Mouse (Mus musculus) liver, embryonic 13.5 days (tissue): ENCODE data around the gene Hist1h2ak. TPM values are rescaled to one million over a fixed set of nuclear protein-coding genes. Genes with fewer than 3 reads are reported as not detected.
"Not testable (repeated sequence)": the region's sequence is repeated elsewhere in the genome, so short reads cannot be mapped to it uniquely, and the experiment has no call there.

Source experiments
- ATAC-seq: fragments of 200-750 bp; cut with Nextera tagmentation; 2 replicates; pipeline ENCODE4 v1.8.0; 2017; ENCODE audit warnings: low read depth, mild to moderate bottlenecking, moderate number of reproducible peaks, moderate library complexity
- DNase-seq: peaks from one replicate; pipeline ENCODE4 v3.0.0; 2022
- H3K27ac ChIP-seq: fragments of 300-500 bp; sonication (generic); 2 replicates; pipeline ENCODE4 v1.5.1; 2015; ENCODE audit warnings: moderate library complexity, mild to moderate bottlenecking, inconsistent platforms
- H3K27me3 ChIP-seq: fragments of 300-500 bp; sonication (generic); 2 replicates; pipeline ENCODE4 v1.6.1; 2015; ENCODE audit warnings: mild to moderate bottlenecking, inconsistent platforms
- H3K36me3 ChIP-seq: fragments of 300-500 bp; sonication (generic); 2 replicates; pipeline ENCODE4 v1.6.1; 2015; ENCODE audit warnings: mild to moderate bottlenecking, inconsistent platforms
- H3K4me1 ChIP-seq: fragments of 300-500 bp; sonication (generic); replicated peaks from 2 replicates; pipeline ENCODE4 v1.6.1; 2015; ENCODE audit warnings: inconsistent platforms
- H3K4me2 ChIP-seq: fragments of 300-500 bp; sonication (generic); 2 replicates; pipeline ENCODE4 v1.6.1; 2015; ENCODE audit warnings: inconsistent platforms, mild to moderate bottlenecking, moderate library complexity
- H3K4me3 ChIP-seq: fragments of 300-500 bp; sonication (generic); replicated peaks from 2 replicates; pipeline ENCODE4 v1.5.1; 2015; ENCODE audit warnings: mild to moderate bottlenecking, inconsistent platforms
- H3K9ac ChIP-seq: fragments of 300-500 bp; sonication (generic); 2 replicates; pipeline ENCODE4 v1.6.1; 2015; ENCODE audit warnings: mild to moderate bottlenecking, inconsistent platforms
- H3K9me3 ChIP-seq: fragments of 300-500 bp; sonication (generic); replicated peaks from 2 replicates; pipeline ENCODE4 v1.6.1; 2016; ENCODE audit warnings: inconsistent platforms
- WGBS: fragments of 180-500 bp; shearing (Covaris S2); methylation state at CpG from one replicate; pipeline ENCODE4 v1.1.7; 2015; ENCODE audit not compliant: insufficient replicate concordance; 5-methylcytosine and 5-hydroxymethylcytosine counted together
- polyA plus RNA-seq: library from polyadenylated mRNA; unstranded; fragments of >200 nt; fragmentation: Nextera tagmentation; extraction: Ambion mirVana; gene quantifications from 2 replicates; pipeline ENCODE4 v1.2.1, GENCODE M21; 2015

Hist1h2ak gene
- polyA plus RNA-seq = 30.8 and 91.0 TPM in 2 replicates

GRCm38 (mm10) chr13:21753524-21754285 is at the start of gene Hist1h2ak, which contains the start of gene Hist1h2bn:
Gene Hist1h2ak (minus strand): TSS chr13:21753827.
Gene Hist1h2bn (plus strand): TSS chr13:21754123.
- not testable (repeated sequence) for H3K36me3 ChIP-seq, H3K27me3 ChIP-seq, H3K9me3 ChIP-seq
- WGBS = 1% methylated on average over 48 of the region's 50 CpGs
- Histone ChIP-seq H3K4me1 (peaks cover 31% of the 10 kb centered on the region), H3K27ac (peak within 1 kb of the TSS; percentile 99), H3K4me2 (peak within 1 kb of the TSS; percentile 78), H3K4me3 (peak within 1 kb of the TSS; percentile 58), H3K9ac (peak within 1 kb of the TSS; percentile 83)
- DNase-seq = peak; percentile 92
- peak; percentile 81 for ATAC-seq

GRCm38 (mm10) chr13:21803058-21803457 is 49.4 kb upstream of the Hist1h2ak start:
- H3K27me3 ChIP-seq, H3K9me3 ChIP-seq, H3K9ac ChIP-seq, H3K27ac ChIP-seq, H3K4me3 ChIP-seq, H3K4me2 ChIP-seq, H3K4me1 ChIP-seq, DNase-seq, H3K36me3 ChIP-seq: not testable (repeated sequence)
- ATAC-seq = peak; percentile 68
- no CpG with 5 or more reads among the region's 4 CpGs for WGBS

- not testable (repeated sequence) for DNase-seq, H3K27me3 ChIP-seq, H3K9ac ChIP-seq, H3K4me3 ChIP-seq, H3K36me3 ChIP-seq, H3K4me1 ChIP-seq, H3K4me2 ChIP-seq, H3K27ac ChIP-seq, H3K9me3 ChIP-seq
- peak; percentile 74 for ATAC-seq
These were observed 43.5 kb upstream of the Hist1h2ak start for GRCm38 (mm10) chr13:21797163-21797562.

- DNase-seq (no peak), ATAC-seq (no peak)
- 78% methylated on average over 7 of the region's 7 CpGs for WGBS
- Histone ChIP-seq H3K27ac (no peak overlapping the region), H3K4me3 (no peak overlapping the region), H3K9me3 (no peaks in the 10 kb centered on the region), H3K27me3 (no peaks in the 10 kb centered on the region), H3K4me2 (no peak overlapping the region), H3K9ac (no peak overlapping the region), H3K4me1 (peaks cover 5% of the 10 kb centered on the region), H3K36me3 (no peaks in the 10 kb centered on the region)
These were observed 42.0 kb upstream of the Hist1h2ak start for GRCm38 (mm10) chr13:21795584-21795983.

GRCm38 (mm10) chr13:21790601-21791283 is 37.1 kb upstream of the Hist1h2ak start:
- Histone ChIP-seq H3K4me3 (no peak overlapping the region), H3K36me3 (no peaks in the 10 kb centered on the region), H3K4me1 (peaks cover 36% of the 10 kb centered on the region), H3K9ac (peak overlapping the region; percentile 52; the same call in 1 of the 2 replicates), H3K27ac (no peak overlapping the region), H3K9me3 (no peaks in the 10 kb centered on the region), H3K4me2 (peak overlapping the region; percentile 41), H3K27me3 (no peaks in the 10 kb centered on the region)
- DNase-seq (no peak), ATAC-seq (no peak)
- 33% methylated on average over 17 of the region's 18 CpGs for WGBS

- Histone ChIP-seq H3K36me3 (no peaks in the 10 kb centered on the region), H3K27ac (peak overlapping the region; percentile 100), H3K9ac (peak overlapping the region; percentile 81), H3K4me3 (no peak overlapping the region), H3K4me1 (peaks cover 44% of the 10 kb centered on the region), H3K4me2 (0 out of 2 replicates have a peak overlapping the region, but pooled peaks have one; percentile 34), H3K27me3 (no peaks in the 10 kb centered on the region), H3K9me3 (no peaks in the 10 kb centered on the region)
- 39% methylated on average over 6 of the region's 6 CpGs for WGBS
- DNase-seq (no peak), ATAC-seq (no peak)
These were observed 36.3 kb upstream of the Hist1h2ak start for GRCm38 (mm10) chr13:21789925-21790324.

- peak; percentile 13 for DNase-seq
- 16% methylated on average over 18 of the region's 21 CpGs for WGBS
- peak overlapping the region; percentile 100 for H3K27ac ChIP-seq
These were observed 34.4 kb upstream of the Hist1h2ak start for GRCm38 (mm10) chr13:21787760-21788593.

GRCm38 (mm10) chr13:21786899-21787629 is 33.4 kb upstream of the Hist1h2ak start, which contains the start of the genes Hist1h2an and Hist1h2bp:
Gene Hist1h2an (minus strand): TSS chr13:21787218.
Gene Hist1h2bp (plus strand): TSS chr13:21787461.
- H3K36me3 ChIP-seq, H3K9me3 ChIP-seq, H3K27me3 ChIP-seq: not testable (repeated sequence)
- ATAC-seq (peak; percentile 87), DNase-seq (peak; percentile 89)
- H3K4me2 ChIP-seq = peak within 1 kb of the TSS; percentile 70
- WGBS = under 1% methylated on average over 32 of the region's 63 CpGs
- peak within 1 kb of the TSS; percentile 84 for H3K9ac ChIP-seq
- H3K4me3 ChIP-seq = peak within 1 kb of the TSS; percentile 56
- peaks cover 59% of the 10 kb centered on the region for H3K4me1 ChIP-seq
- peak within 1 kb of the TSS; percentile 100 for H3K27ac ChIP-seq

More at GRCm38 (mm10) chr13:21787760-21788593, 34.4 kb upstream of the Hist1h2ak start:
- Histone ChIP-seq H3K4me2 (peak overlapping the region; percentile 59), H3K27me3 (no peaks in the 10 kb centered on the region), H3K36me3 (no peaks in the 10 kb centered on the region), H3K4me3 (peak overlapping the region; percentile 51), H3K9me3 (no peaks in the 10 kb centered on the region), H3K9ac (peak overlapping the region; percentile 81), H3K4me1 (peaks cover 57% of the 10 kb centered on the region)
- peak; percentile 17 for ATAC-seq

GRCm38 (mm10) chr13:21786189-21786898 is 32.7 kb upstream of the Hist1h2ak start:
- DNase-seq (peak; percentile 27), ATAC-seq (no peak)
- Histone ChIP-seq H3K4me2 (peak overlapping the region; percentile 70), H3K36me3 (no peaks in the 10 kb centered on the region), H3K9ac (peak overlapping the region; percentile 84), H3K4me1 (peaks cover 63% of the 10 kb centered on the region), H3K9me3 (no peaks in the 10 kb centered on the region), H3K4me3 (peak overlapping the region; percentile 56), H3K27me3 (no peaks in the 10 kb centered on the region), H3K27ac (peak overlapping the region; percentile 100)
- 6% methylated on average over 8 of the region's 8 CpGs for WGBS

- Histone ChIP-seq H3K27me3 (no peaks in the 10 kb centered on the region), H3K27ac (peak overlapping the region; percentile 100), H3K36me3 (no peaks in the 10 kb centered on the region), H3K4me2 (peak overlapping the region; percentile 74), H3K9ac (peak overlapping the region; percentile 84), H3K4me1 (peaks cover 55% of the 10 kb centered on the region), H3K9me3 (no peaks in the 10 kb centered on the region), H3K4me3 (peak overlapping the region; percentile 60)
- DNase-seq (no peak), ATAC-seq (no peak)
- 59% methylated on average over 6 of the region's 6 CpGs for WGBS
These were observed 30.7 kb upstream of the Hist1h2ak start for GRCm38 (mm10) chr13:21784311-21784710.
